Mouse (Mus musculus) CH12.LX (cell line): ENCODE results near the gene Gm36028. TPM values are rescaled to one million over a fixed set of nuclear protein-coding genes. Genes with fewer than 3 reads are reported as not detected.

Experiments
- DNase-seq: peaks from one replicate; pipeline ENCODE4 v3.0.0-alpha.2; 2013; ENCODE audit errors: extremely low read depth
- H3K27ac ChIP-seq: 2 replicates; pipeline ENCODE4 v1.5.1; 2012; ENCODE audit warnings: low read depth, mild to moderate bottlenecking, control low read depth, moderate library complexity; ENCODE audit not compliant: insufficient read depth
- H3K27me3 ChIP-seq: replicated peaks from 2 replicates; pipeline ENCODE3; 2012; ENCODE audit warnings: inconsistent platforms
- H3K36me3 ChIP-seq, 2 experiments: replicated peaks in 1 of 2; 2 replicates each; pipeline versions ENCODE3 to v1.6.1; 2012; ENCODE audit warnings: inconsistent platforms in 1 of 2, low read length in 1 of 2, mild to moderate bottlenecking in 1 of 2, mixed read lengths in 1 of 2, moderate library complexity in 1 of 2; ENCODE audit not compliant: control insufficient read depth in 1 of 2, insufficient read depth in 1 of 2
- H3K4me1 ChIP-seq, 2 experiments: 2 replicates each; pipeline ENCODE4 v1.6.1; 2012; ENCODE audit warnings: inconsistent platforms in 1 of 2, moderate library complexity in 1 of 2; ENCODE audit not compliant: insufficient read depth in 2 of 2, control insufficient read depth in 1 of 2
- H3K4me2 ChIP-seq: 2 replicates; pipeline ENCODE4 v1.6.1; 2012; ENCODE audit warnings: low read depth, mild to moderate bottlenecking, control low read depth; ENCODE audit not compliant: poor library complexity, insufficient read depth, severe bottlenecking
- H3K4me3 ChIP-seq, 3 experiments: fragments of 150-350 bp in 1 of 3; sonication (generic) in 1 of 3; replicated peaks in 1 of 3; 2 replicates each; pipeline versions ENCODE3 to v1.5.1; 2011 to 2012; ENCODE audit warnings: low read depth in 2 of 3, low read length in 2 of 3, mild to moderate bottlenecking in 2 of 3, moderate library complexity in 2 of 3, control low read depth in 1 of 3, improper control_type of control experiment in 1 of 3, inconsistent platforms in 1 of 3, mixed read lengths in 1 of 3; ENCODE audit not compliant: poor library complexity in 1 of 3
- H3K79me2 ChIP-seq: replicated peaks from 2 replicates; pipeline ENCODE4 v1.6.1; 2012; ENCODE audit warnings: mild to moderate bottlenecking, moderate library complexity; ENCODE audit not compliant: control insufficient read depth, poor library complexity, insufficient read depth, severe bottlenecking; ENCODE audit errors: extremely low read depth
- H3K9ac ChIP-seq: 2 replicates; pipeline ENCODE4 v1.6.1; 2012; ENCODE audit warnings: low read depth, mild to moderate bottlenecking, control low read depth, moderate library complexity; ENCODE audit not compliant: insufficient read depth
- H3K9me3 ChIP-seq: replicated peaks from 2 replicates; pipeline ENCODE3; 2012; ENCODE audit warnings: low read length, inconsistent platforms, mixed read lengths
- CHD2 ChIP-seq: IDR thresholded peaks from 2 replicates; pipeline ENCODE4 v1.6.1; 2011; ENCODE audit warnings: low read length, improper control_type of control experiment
- CTCF ChIP-seq, 2 experiments: IDR thresholded peaks in 1 of 2; conservative IDR thresholded peaks in 1 of 2; 2 replicates each; pipeline ENCODE4 v1.5.1; 2011 to 2012; ENCODE audit warnings: low read depth in 2 of 2, low read length in 2 of 2, improper control_type of control experiment in 1 of 2, inconsistent platforms in 1 of 2, mild to moderate bottlenecking in 1 of 2, moderate library complexity in 1 of 2
- E2F4 ChIP-seq: IDR thresholded peaks from 2 replicates; pipeline ENCODE4 v1.6.1; 2011; ENCODE audit warnings: low read depth, low read length, improper control_type of control experiment; ENCODE audit not compliant: insufficient replicate concordance
- ELF1 ChIP-seq: IDR thresholded peaks from 2 replicates; pipeline ENCODE4 v1.6.1; 2014; ENCODE audit warnings: low read depth, mild to moderate bottlenecking, inconsistent platforms, low read length, improper control_type of control experiment
- EP300 ChIP-seq: IDR thresholded peaks from 2 replicates; pipeline ENCODE4 v1.6.1; 2011; ENCODE audit warnings: low read length, improper control_type of control experiment
- ETS1 ChIP-seq: conservative IDR thresholded peaks from 2 replicates; pipeline ENCODE4 v1.6.1; 2012; ENCODE audit warnings: low read depth, mild to moderate bottlenecking, inconsistent platforms, low read length, improper control_type of control experiment, moderate library complexity
- HCFC1 ChIP-seq: IDR thresholded peaks from 2 replicates; pipeline ENCODE4 v1.6.1; 2012; ENCODE audit warnings: low read depth, mild to moderate bottlenecking, inconsistent platforms, low read length, improper control_type of control experiment
- IRF4 ChIP-seq: IDR thresholded peaks from 2 replicates; pipeline ENCODE4 v1.6.1; 2014; ENCODE audit warnings: low read depth, mild to moderate bottlenecking, inconsistent platforms, low read length, improper control_type of control experiment
- JUN ChIP-seq: IDR thresholded peaks from 2 replicates; pipeline ENCODE4 v1.6.1; 2011; ENCODE audit warnings: low read depth, mild to moderate bottlenecking, low read length, improper control_type of control experiment, moderate library complexity; ENCODE audit not compliant: insufficient read depth
- JUND ChIP-seq: conservative IDR thresholded peaks from 2 replicates; pipeline ENCODE4 v1.6.1; 2011; ENCODE audit warnings: low read depth, low read length, improper control_type of control experiment
- KAT2A ChIP-seq: IDR thresholded peaks from 2 replicates; pipeline ENCODE4 v1.6.1; 2012; ENCODE audit warnings: low read length, improper control_type of control experiment, inconsistent platforms; ENCODE audit not compliant: insufficient replicate concordance
- MAFK ChIP-seq: IDR thresholded peaks from 2 replicates; pipeline ENCODE4 v1.6.1; 2011; ENCODE audit warnings: low read length, improper control_type of control experiment; ENCODE audit not compliant: insufficient replicate concordance
- MAX ChIP-seq: IDR thresholded peaks from 2 replicates; pipeline ENCODE4 v1.6.1; 2011; ENCODE audit warnings: low read length, improper control_type of control experiment
- MAZ ChIP-seq: IDR thresholded peaks from 2 replicates; pipeline ENCODE4 v1.6.1; 2012; ENCODE audit warnings: low read depth, mild to moderate bottlenecking, inconsistent platforms, low read length, improper control_type of control experiment, moderate library complexity
- MEF2A ChIP-seq: IDR thresholded peaks from 2 replicates; pipeline ENCODE4 v1.6.1; 2014; ENCODE audit warnings: low read depth, mild to moderate bottlenecking, inconsistent platforms, low read length, improper control_type of control experiment, borderline replicate concordance
- MXI1 ChIP-seq: IDR thresholded peaks from 2 replicates; pipeline ENCODE4 v1.6.1; 2011; ENCODE audit warnings: mild to moderate bottlenecking, low read depth, low read length, improper control_type of control experiment
- NRF1 ChIP-seq: IDR thresholded peaks from 2 replicates; pipeline ENCODE4 v1.6.1; 2014; ENCODE audit warnings: low read depth, mild to moderate bottlenecking, inconsistent platforms, low read length, improper control_type of control experiment, moderate library complexity
- PAX5 ChIP-seq: IDR thresholded peaks from 2 replicates; pipeline ENCODE4 v1.6.1; 2012; ENCODE audit warnings: low read length, inconsistent platforms, mixed read lengths
- RAD21 ChIP-seq: IDR thresholded peaks from 2 replicates; pipeline ENCODE4 v1.6.1; 2011; ENCODE audit warnings: low read depth, mild to moderate bottlenecking, low read length, improper control_type of control experiment, moderate library complexity
- RCOR1 ChIP-seq: conservative IDR thresholded peaks from 2 replicates; pipeline ENCODE4 v1.6.1; 2012; ENCODE audit warnings: low read depth, mild to moderate bottlenecking, inconsistent platforms, low read length, improper control_type of control experiment
- SIN3A ChIP-seq: IDR thresholded peaks from 2 replicates; pipeline ENCODE4 v1.6.1; 2012; ENCODE audit warnings: low read length, improper control_type of control experiment, inconsistent platforms
- SMC3 ChIP-seq: IDR thresholded peaks from 2 replicates; pipeline ENCODE4 v1.6.1; 2011; ENCODE audit warnings: low read depth, low read length, improper control_type of control experiment
- TBP ChIP-seq: conservative IDR thresholded peaks from 2 replicates; pipeline ENCODE4 v1.6.1; 2011; ENCODE audit warnings: low read depth, low read length, improper control_type of control experiment
- TCF12 ChIP-seq: IDR thresholded peaks from 2 replicates; pipeline ENCODE4 v1.6.1; 2014; ENCODE audit warnings: low read depth, mild to moderate bottlenecking, inconsistent platforms, low read length, improper control_type of control experiment
- USF1 ChIP-seq: IDR thresholded peaks from 2 replicates; pipeline ENCODE4 v1.6.1; 2014; ENCODE audit warnings: low read depth, mild to moderate bottlenecking, inconsistent platforms, low read length, improper control_type of control experiment
- ZC3H11A ChIP-seq: IDR thresholded peaks from 2 replicates; pipeline ENCODE4 v1.6.1; 2012; ENCODE audit warnings: low read depth, mild to moderate bottlenecking, inconsistent platforms, low read length, improper control_type of control experiment
- ZKSCAN1 ChIP-seq: IDR thresholded peaks from 2 replicates; pipeline ENCODE4 v1.6.1; 2012; ENCODE audit warnings: low read depth, inconsistent platforms, low read length, improper control_type of control experiment, borderline replicate concordance
- ZMIZ1 ChIP-seq: IDR thresholded peaks from 2 replicates; pipeline ENCODE4 v1.6.1; 2012; ENCODE audit warnings: low read depth, mild to moderate bottlenecking, inconsistent platforms, low read length, improper control_type of control experiment
- ZNF384 ChIP-seq: IDR thresholded peaks from 2 replicates; pipeline ENCODE4 v1.6.1; 2012; ENCODE audit warnings: low read depth, low read length, improper control_type of control experiment, inconsistent platforms
- dilution Hi-C: fragments of 300-500 bp; cut with MboI; formaldehyde crosslinking; loops from 2 replicates; pipeline ENCODE4 v1.14.3; 2020; ENCODE audit warnings: low sequenced_read_pairs; ENCODE audit not compliant: extremely low pct_unique_long_range_greater_than_20kb, extremely low pct_ligation_motif_present
- in situ Hi-C: fragments of 300-500 bp; cut with MboI; formaldehyde crosslinking; loops from 3 replicates; pipeline ENCODE4 v1.14.3; 2019; ENCODE audit warnings: low sequenced_read_pairs, low pct_ligation_motif_present, low pct_unique_long_range_greater_than_20kb, mixed read lengths
- polyA plus RNA-seq: library from polyadenylated mRNA; unstranded; fragments of >175 nt; gene quantifications from 2 replicates; pipeline ENCODE4 v1.2.1, GENCODE M21; 2012; ENCODE audit warnings: low read depth; ENCODE audit not compliant: insufficient read length
- total RNA-seq, 2 experiments: library from RNA; depleted of rRNA; stranded (reverse); fragments of 300-350 nt in 1 of 2; fragments of >200 nt in 1 of 2; gene quantifications; 2 replicates each; pipeline ENCODE4 v1.2.3; 2012 to 2014

Gene Gm36028
- total and polyA plus RNA-seq, 3 experiments, result not detected

- H3K4me2 ChIP-seq, result no peak overlapping the region
- dilution Hi-C loops, result no loop called here
- in situ Hi-C loops, result no loop called here
- H3K4me3 ChIP-seq, result no peak overlapping the region
- no peak overlapping the region for H3K27ac ChIP-seq
- H3K79me2 ChIP-seq, result peaks cover 36% of the 10 kb centered on the region
- peaks cover 5 to 26% of the 10 kb centered on the region in 2 experiments for H3K4me1 ChIP-seq
- H3K9ac ChIP-seq, result no peak overlapping the region
- no peaks in the 10 kb centered on the region for H3K9me3 ChIP-seq
- DNase-seq, result no peak
- no peaks in the 10 kb centered on the region for H3K27me3 ChIP-seq
- TF ChIP-seq USF1 (no peak), JUND (no peak), RCOR1 (no peak), EP300 (no peak), SMC3 (no peak), TCF12 (no peak), MEF2A (no peak), ZKSCAN1 (no peak), RAD21 (no peak), HCFC1 (no peak), TBP (no peak), ZNF384 (no peak), ZC3H11A (no peak), MXI1 (no peak), ZMIZ1 (no peak), MAX (no peak), IRF4 (no peak), MAZ (no peak), ETS1 (no peak)
- H3K36me3 ChIP-seq, result peaks cover 37 to 83% of the 10 kb centered on the region in 2 experiments
These were observed 16.5 kb upstream of the Gm36028 start for GRCm38 (mm10) chr16:37877406-37877805.

- Histone ChIP-seq H3K27me3 (no peaks in the 10 kb centered on the region), H3K4me3 (no peak overlapping the region), H3K9me3 (no peaks in the 10 kb centered on the region), H3K27ac (no peak overlapping the region), H3K36me3 (peaks cover 19 to 65% of the 10 kb centered on the region in 2 experiments), H3K4me2 (no peak overlapping the region), H3K9ac (no peak overlapping the region), H3K79me2 (peaks cover 58% of the 10 kb centered on the region), H3K4me1 (peaks cover 10 to 46% of the 10 kb centered on the region in 2 experiments)
- dilution Hi-C loops, result no loop called here
- no peak for DNase-seq
- in situ Hi-C loops, result no loop called here
- TF ChIP-seq EP300 (no peak), RAD21 (no peak), MAZ (no peak), ZNF384 (no peak), MAFK (no peak), NRF1 (no peak), ELF1 (no peak), ZKSCAN1 (no peak), RCOR1 (no peak), ETS1 (no peak), MEF2A (no peak), JUN (no peak), SIN3A (no peak), PAX5 (no peak), KAT2A (no peak), CTCF (conservative IDR thresholded peaks at IDR 0.05 in 1 of 2, IDR thresholded peaks at IDR 0.05 in 1 of 2; ENCODE audit: low read depth in 2 of 2, low read length in 2 of 2) (no peak), E2F4 (no peak), CHD2 (no peak)
These were observed 13.7 kb upstream of the Gm36028 start for GRCm38 (mm10) chr16:37874501-37875235.
